Mouse (Mus musculus) hindbrain, embryonic 12.5 days (tissue): Measurements from ENCODE around the gene Gm13288. TPM values are rescaled to one million over a fixed set of nuclear protein-coding genes. Genes with fewer than 3 reads are reported as not detected.
"Not testable (repeated sequence)": the region's sequence is repeated elsewhere in the genome, so short reads cannot be mapped to it uniquely, and the experiment has no call there.

ENCODE experiments used
- ATAC-seq: fragments of 200-750 bp; cut with Nextera tagmentation; 2 replicates; pipeline ENCODE4 v1.8.0; 2017; ENCODE audit warnings: moderate TSS enrichment; ENCODE audit not compliant: low FRiP score
- H3K27ac ChIP-seq: fragments of 300-500 bp; sonication (generic); 2 replicates; pipeline ENCODE4 v1.5.1; 2016; ENCODE audit warnings: mild to moderate bottlenecking
- H3K27me3 ChIP-seq: fragments of 300-500 bp; sonication (generic); 2 replicates; pipeline ENCODE4 v1.6.1; 2016; ENCODE audit warnings: mild to moderate bottlenecking
- H3K36me3 ChIP-seq: fragments of 300-500 bp; sonication (generic); 2 replicates; pipeline ENCODE4 v1.6.1; 2016; ENCODE audit warnings: mild to moderate bottlenecking
- H3K4me1 ChIP-seq: fragments of 300-500 bp; sonication (generic); 2 replicates; pipeline ENCODE4 v1.6.1; 2016
- H3K4me2 ChIP-seq: fragments of 300-500 bp; sonication (generic); replicated peaks from 2 replicates; pipeline ENCODE4 v1.6.1; 2016; ENCODE audit warnings: mild to moderate bottlenecking
- H3K4me3 ChIP-seq: fragments of 300-500 bp; sonication (generic); 2 replicates; pipeline ENCODE4 v1.5.1; 2016; ENCODE audit warnings: mild to moderate bottlenecking
- H3K9ac ChIP-seq: fragments of 300-500 bp; sonication (generic); 2 replicates; pipeline ENCODE4 v1.6.1; 2016; ENCODE audit warnings: mild to moderate bottlenecking, moderate library complexity
- H3K9me3 ChIP-seq: fragments of 300-500 bp; sonication (generic); replicated peaks from 2 replicates; pipeline ENCODE4 v1.6.1; 2016; ENCODE audit warnings: mild to moderate bottlenecking
- WGBS: fragments of 180-500 bp; shearing (Covaris S2); methylation state at CpG from one replicate; pipeline ENCODE4 v1.1.7; 2016; 5-methylcytosine and 5-hydroxymethylcytosine counted together
- polyA plus RNA-seq: library from polyadenylated mRNA; unstranded; fragments of >200 nt; fragmentation: Nextera tagmentation; extraction: Ambion mirVana; gene quantifications from 2 replicates; pipeline ENCODE4 v1.2.1, GENCODE M21; 2016

Gm13288 gene
- polyA plus RNA-seq = not detected in 2 replicates

DNA sequence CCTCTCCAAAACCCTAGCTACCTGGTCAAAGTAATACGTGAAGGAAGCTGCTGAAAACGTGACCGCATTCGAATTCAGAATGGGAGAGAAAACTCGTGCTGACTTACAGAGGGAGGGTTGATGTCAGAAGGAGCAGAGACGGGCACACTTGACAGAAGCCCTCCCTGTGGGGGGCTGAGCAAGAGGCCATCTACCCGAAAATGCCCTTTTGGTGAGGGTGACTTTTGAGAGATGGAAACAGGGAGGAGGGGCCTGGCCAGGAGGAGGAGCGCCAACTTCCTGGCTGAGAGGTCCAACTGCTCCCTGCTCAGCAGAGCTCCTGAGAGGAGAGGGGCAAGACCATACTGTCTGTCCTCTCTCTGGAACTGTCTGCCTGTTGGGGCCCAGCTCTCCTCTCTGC lies at the start of gene Gm13288:
Gene Gm13288, plus strand, starts transcription at position 301 of the 400 bp plus-strand sequence.
- not testable (repeated sequence) for H3K9ac ChIP-seq, H3K27ac ChIP-seq, H3K4me3 ChIP-seq, H3K4me1 ChIP-seq, ATAC-seq, H3K27me3 ChIP-seq, H3K9me3 ChIP-seq, H3K36me3 ChIP-seq
- WGBS = no CpG with 5 or more reads among the region's 8 CpGs
- peak within 1 kb of the TSS; percentile 43 for H3K4me2 ChIP-seq

DNA sequence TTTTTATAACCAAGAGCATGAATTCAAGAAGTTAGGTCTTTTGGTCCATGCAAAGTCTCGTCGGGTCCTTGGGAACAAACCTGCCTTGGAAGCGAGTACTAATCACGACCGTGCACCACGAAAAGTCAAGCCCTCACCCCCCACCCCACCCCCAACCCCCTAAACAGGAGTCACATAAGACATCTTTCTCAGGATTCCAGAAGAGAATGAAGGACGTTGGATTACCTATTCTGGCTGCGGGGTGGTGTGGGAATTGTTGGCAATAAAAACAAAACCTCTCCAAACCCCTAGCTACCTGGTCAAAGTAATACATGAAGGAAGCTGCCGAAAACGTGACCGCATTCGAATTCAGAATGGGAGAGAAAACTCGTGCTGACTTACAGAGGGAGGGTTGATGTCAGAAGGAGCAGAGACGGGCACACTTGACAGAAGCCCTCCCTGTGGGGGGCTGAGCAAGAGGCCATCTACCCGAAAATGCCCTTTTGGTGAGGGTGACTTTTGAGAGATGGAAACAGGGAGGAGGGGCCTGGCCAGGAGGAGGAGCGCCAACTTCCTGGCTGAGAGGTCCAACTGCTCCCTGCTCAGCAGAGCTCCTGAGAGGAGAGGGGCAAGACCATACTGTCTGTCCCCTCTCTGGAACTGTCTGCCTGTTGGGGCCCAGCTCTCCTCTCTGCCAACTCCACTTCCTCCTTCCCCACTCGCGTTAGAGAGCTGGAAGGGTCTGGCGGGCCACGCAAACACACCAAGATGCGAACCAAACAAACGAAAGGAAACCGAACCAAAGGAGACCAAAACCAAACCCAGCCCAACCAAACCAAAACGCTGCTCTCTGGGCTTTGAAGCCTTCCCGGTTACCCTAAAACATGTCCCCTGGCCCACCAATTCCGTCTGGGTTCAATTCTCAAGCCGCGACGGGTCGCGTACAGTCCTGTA lies 48.5 kb upstream of the Gm13288 start:
- not testable (repeated sequence) for H3K4me1 ChIP-seq, H3K27me3 ChIP-seq, ATAC-seq, H3K9me3 ChIP-seq, H3K36me3 ChIP-seq
- H3K9ac ChIP-seq = peak overlapping the region; percentile 63
- 12% methylated on average over 29 of the region's 31 CpGs for WGBS
- H3K27ac ChIP-seq = peak overlapping the region; percentile 80
- H3K4me2 ChIP-seq = peak overlapping the region; percentile 83
- peak overlapping the region; percentile 42 for H3K4me3 ChIP-seq

DNA sequence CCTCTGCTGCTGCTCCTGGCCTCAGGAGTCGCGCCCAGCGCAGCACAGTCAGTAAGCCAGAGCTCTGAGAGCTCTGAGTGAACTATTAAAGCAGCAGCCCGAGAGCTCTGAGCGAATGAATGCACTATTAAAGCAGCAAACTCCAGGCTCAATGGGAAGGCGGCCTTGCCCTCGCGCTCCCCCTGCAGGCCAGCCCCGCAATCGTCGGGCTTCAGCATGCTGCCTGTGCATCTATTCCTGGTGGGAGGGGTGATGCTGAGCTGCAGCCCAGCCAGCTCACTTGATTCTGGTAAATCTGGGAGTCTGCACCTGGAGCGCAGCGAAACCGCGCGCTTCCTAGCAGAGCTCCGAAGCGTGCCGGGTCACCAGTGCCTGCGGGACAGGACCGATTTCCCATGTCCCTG lies 47.7 kb upstream of the Gm13288 start:
- H3K4me1 ChIP-seq, H3K27me3 ChIP-seq, H3K9me3 ChIP-seq, H3K36me3 ChIP-seq: not testable (repeated sequence)
- peak overlapping the region; percentile 80 for H3K27ac ChIP-seq
- peak overlapping the region; percentile 83 for H3K4me2 ChIP-seq
- H3K4me3 ChIP-seq = peak overlapping the region; percentile 42
- WGBS = 0% methylated on average over 21 of the region's 21 CpGs
- peak overlapping the region; percentile 63; the same call in 1 of the 2 replicates for H3K9ac ChIP-seq
- peak; percentile 100 for ATAC-seq

DNA sequence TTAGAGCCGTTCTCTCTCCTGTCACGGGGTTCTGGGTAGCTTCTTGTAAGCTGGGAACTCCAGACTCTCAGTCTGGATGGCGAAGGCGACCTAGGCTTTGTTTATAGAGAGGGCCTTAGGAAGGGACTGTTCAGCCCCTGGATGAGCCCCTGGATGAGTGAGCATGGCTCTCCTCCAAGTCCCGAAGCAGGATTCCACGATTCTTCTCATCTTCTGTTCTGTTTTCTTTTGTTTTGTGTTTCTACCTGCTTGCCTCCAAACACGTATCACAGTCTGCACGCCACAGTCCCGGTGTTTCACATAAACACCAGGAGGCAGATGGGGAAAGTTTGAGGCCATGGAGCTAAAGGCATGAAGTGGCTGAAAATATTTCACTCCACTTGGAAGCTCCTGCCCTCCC lies 46.6 kb upstream of the Gm13288 start:
- not testable (repeated sequence) for H3K4me1 ChIP-seq, H3K4me3 ChIP-seq, H3K27ac ChIP-seq, H3K36me3 ChIP-seq, H3K27me3 ChIP-seq, H3K9ac ChIP-seq, H3K4me2 ChIP-seq, H3K9me3 ChIP-seq, ATAC-seq
- 89% methylated on average over 9 of the region's 9 CpGs for WGBS

DNA sequence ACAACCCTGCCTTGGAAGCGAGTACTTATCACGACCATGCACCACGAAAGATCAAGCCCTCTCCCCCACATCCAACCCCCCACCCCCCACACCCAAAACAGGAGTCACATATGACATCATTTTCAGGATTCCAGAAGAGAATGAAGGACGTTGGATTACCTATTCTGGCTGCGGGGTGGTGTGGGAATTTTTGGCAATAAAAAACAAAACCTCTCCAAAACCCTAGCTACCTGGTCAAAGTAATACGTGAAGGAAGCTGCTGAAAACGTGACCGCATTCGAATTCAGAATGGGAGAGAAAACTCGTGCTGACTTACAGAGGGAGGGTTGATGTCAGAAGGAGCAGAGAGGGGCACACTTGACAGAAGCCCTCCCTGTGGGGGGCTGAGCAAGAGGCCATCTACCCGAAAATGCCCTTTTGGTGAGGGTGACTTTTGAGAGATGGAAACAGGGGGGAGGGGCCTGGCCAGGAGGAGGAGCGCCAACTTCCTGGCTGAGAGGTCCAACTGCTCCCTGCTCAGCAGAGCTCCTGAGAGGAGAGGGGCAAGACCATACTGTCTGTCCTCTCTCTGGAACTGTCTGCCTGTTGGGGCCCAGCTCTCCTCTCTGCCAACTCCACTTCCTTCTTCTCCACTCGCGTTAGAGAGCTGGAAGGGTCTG lies 45.6 kb upstream of the Gm13288 start, which contains the start of gene Gm13283:
Gene Gm13283, plus strand, starts transcription at position 510 of the 659 bp plus-strand sequence.
- not testable (repeated sequence) for H3K4me1 ChIP-seq, ATAC-seq, H3K27me3 ChIP-seq, H3K9me3 ChIP-seq, H3K36me3 ChIP-seq, H3K9ac ChIP-seq, H3K27ac ChIP-seq
- H3K4me3 ChIP-seq = peak within 1 kb of the TSS; percentile 32
- peak within 1 kb of the TSS; percentile 52 for H3K4me2 ChIP-seq
- 22% methylated on average over 11 of the region's 14 CpGs for WGBS

DNA sequence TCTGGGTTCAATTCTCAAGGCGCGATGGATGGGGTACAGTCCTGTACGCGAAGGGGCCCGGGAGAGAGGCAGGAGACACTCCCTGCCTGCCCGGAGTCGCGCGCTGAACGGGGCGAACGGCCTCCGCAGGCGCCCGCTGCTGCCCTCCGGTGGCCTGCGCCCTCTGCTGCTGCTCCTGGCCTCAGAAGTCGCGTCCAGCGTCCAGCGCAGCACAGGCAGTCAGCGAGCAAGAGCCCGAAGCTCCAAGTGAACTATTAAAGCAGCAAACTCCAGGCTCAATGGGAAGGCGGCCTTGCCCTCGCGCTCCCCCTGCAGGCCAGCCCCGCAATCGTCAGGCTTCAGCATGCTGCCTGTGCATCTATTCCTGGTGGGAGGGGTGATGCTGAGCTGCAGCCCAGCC lies 44.9 kb upstream of the Gm13288 start:
- not testable (repeated sequence) for ATAC-seq, H3K4me1 ChIP-seq, H3K27me3 ChIP-seq, H3K36me3 ChIP-seq, H3K9me3 ChIP-seq, H3K27ac ChIP-seq, H3K9ac ChIP-seq
- Histone ChIP-seq H3K4me2 (peak overlapping the region; percentile 52), H3K4me3 (peak overlapping the region; percentile 32)
- WGBS = under 1% methylated on average over 23 of the region's 28 CpGs

DNA sequence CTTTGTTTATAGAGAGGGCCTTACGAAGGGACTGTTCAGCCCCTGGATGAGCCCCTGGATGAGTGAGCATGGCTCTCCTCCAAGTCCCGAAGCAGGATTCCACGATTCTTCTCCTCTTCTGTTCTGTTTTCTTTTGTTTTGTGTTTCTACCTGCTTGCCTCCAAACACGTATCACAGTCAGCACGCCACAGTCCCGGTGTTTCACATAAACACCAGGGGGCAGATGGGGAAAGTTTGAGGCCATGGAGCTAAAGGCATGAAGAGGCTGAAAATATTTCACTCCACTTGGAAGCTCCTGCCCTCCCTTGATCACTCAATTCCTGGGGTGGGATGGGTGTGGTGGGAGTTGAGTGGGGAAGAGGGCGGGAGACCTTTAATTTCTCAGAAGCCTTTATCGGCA lies 43.6 kb upstream of the Gm13288 start:
- H3K4me3 ChIP-seq, H3K27ac ChIP-seq, H3K4me2 ChIP-seq, H3K27me3 ChIP-seq, H3K9ac ChIP-seq, H3K36me3 ChIP-seq, H3K9me3 ChIP-seq, ATAC-seq, H3K4me1 ChIP-seq: not testable (repeated sequence)
- 63% methylated on average over 6 of the region's 8 CpGs for WGBS

DNA sequence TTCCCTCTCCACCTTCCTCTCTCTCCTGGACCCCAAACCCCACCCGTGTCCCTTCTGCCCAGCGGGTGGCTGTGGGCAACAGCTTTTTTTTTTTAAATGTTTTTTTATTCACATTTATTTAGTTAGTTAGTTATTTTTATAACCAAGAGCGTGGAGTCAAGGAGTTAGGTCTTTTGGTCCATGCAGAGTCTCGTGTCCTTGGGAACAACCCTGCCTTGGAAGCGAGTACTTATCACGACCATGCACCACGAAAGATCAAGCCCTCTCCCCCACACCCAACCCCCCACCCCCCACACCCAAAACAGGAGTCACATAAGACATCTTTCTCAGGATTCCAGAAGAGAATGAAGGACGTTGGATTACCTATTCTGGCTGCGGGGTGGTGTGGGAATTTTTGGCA lies 43.0 kb upstream of the Gm13288 start:
- ATAC-seq, H3K27me3 ChIP-seq, H3K27ac ChIP-seq, H3K4me3 ChIP-seq, H3K9me3 ChIP-seq, H3K9ac ChIP-seq, H3K4me2 ChIP-seq, H3K4me1 ChIP-seq, H3K36me3 ChIP-seq: not testable (repeated sequence)
- 54% methylated on average over 9 of the region's 9 CpGs for WGBS

DNA sequence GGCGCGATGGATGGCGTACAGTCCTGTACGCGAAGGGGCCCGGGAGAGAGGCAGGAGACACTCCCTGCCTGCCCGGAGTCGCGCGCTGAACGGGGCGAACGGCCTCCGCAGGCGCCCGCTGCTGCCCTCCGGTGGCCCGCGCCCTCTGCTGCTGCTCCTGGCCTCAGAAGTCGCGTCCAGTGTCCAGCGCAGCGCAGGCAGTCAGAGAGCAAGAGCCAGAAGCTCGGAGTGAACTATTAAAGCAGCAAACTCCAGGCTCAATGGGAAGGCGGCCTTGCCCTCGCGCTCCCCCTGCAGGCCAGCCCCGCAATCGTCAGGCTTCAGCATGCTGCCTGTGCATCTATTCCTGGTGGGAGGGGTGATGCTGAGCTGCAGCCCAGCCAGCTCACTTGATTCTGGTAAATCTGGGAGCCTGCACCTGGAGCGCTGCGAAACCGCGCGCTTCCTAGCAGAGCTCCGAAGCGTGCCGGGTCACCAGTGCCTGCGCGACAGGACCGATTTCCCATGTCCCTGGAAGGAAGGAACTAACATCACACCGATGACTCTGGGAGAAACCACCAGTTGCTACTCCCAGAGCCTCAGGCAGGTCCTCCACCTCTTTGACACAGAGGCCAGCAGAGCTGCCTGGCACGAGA lies 41.8 kb upstream of the Gm13288 start:
- H3K36me3 ChIP-seq, ATAC-seq, H3K27ac ChIP-seq, H3K4me1 ChIP-seq, H3K9me3 ChIP-seq, H3K9ac ChIP-seq, H3K27me3 ChIP-seq: not testable (repeated sequence)
- WGBS = 3% methylated on average over 32 of the region's 42 CpGs
- peak overlapping the region; percentile 56 for H3K4me2 ChIP-seq
- H3K4me3 ChIP-seq = peak overlapping the region; percentile 30

DNA sequence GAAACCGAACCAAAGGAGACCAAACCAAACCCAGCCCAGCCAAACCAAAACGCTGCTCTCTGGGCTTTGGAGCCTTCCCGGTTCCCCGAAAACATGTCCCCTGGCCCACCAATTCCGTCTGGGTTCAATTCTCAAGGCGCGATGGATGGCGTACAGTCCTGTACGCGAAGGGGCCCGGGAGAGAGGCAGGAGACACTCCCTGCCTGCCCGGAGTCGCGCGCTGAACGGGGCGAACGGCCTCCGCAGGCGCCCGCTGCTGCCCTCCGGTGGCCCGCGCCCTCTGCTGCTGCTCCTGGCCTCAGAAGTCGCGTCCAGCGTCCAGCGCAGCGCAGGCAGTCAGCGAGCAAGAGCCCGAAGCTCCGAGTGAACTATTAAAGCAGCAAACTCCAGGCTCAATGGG lies 31.8 kb upstream of the Gm13288 start, which contains the start of gene Gm13290:
Gene Gm13290, plus strand, starts transcription at position 301 of the 400 bp plus-strand sequence.
- not testable (repeated sequence) for H3K4me2 ChIP-seq, H3K9me3 ChIP-seq

DNA sequence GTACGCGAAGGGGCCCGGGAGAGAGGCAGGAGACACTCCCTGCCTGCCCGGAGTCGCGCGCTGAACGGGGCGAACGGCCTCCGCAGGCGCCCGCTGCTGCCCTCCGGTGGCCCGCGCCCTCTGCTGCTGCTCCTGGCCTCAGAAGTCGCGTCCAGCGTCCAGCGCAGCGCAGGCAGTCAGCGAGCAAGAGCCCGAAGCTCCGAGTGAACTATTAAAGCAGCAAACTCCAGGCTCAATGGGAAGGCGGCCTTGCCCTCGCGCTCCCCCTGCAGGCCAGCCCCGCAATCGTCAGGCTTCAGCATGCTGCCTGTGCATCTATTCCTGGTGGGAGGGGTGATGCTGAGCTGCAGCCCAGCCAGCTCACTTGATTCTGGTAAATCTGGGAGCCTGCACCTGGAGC lies 28.7 kb upstream of the Gm13288 start, which contains the start of gene Gm13289:
Gene Gm13289, plus strand, starts transcription at position 301 of the 400 bp plus-strand sequence.
- not testable (repeated sequence) for H3K4me3 ChIP-seq, H3K9me3 ChIP-seq, H3K27ac ChIP-seq, H3K27me3 ChIP-seq, H3K36me3 ChIP-seq, H3K4me1 ChIP-seq, ATAC-seq, H3K9ac ChIP-seq, H3K4me2 ChIP-seq
- WGBS = no CpG with 5 or more reads among the region's 29 CpGs

More for the DNA sequence above, 31.8 kb upstream of the Gm13288 start, which contains the start of gene Gm13290:
- not testable (repeated sequence) for H3K27ac ChIP-seq, ATAC-seq, H3K36me3 ChIP-seq, H3K27me3 ChIP-seq, H3K4me3 ChIP-seq, H3K9ac ChIP-seq, H3K4me1 ChIP-seq
- WGBS = no CpG with 5 or more reads among the region's 32 CpGs

DNA sequence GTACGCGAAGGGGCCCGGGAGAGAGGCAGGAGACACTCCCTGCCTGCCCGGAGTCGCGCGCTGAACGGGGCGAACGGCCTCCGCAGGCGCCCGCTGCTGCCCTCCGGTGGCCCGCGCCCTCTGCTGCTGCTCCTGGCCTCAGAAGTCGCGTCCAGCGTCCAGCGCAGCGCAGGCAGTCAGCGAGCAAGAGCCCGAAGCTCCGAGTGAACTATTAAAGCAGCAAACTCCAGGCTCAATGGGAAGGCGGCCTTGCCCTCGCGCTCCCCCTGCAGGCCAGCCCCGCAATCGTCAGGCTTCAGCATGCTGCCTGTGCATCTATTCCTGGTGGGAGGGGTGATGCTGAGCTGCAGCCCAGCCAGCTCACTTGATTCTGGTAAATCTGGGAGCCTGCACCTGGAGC lies 25.8 kb upstream of the Gm13288 start, which contains the start of gene Gm13272:
Gene Gm13272, plus strand, starts transcription at position 301 of the 400 bp plus-strand sequence.
- no CpG with 5 or more reads among the region's 29 CpGs for WGBS
- not testable (repeated sequence) for H3K9me3 ChIP-seq, H3K4me3 ChIP-seq, H3K27ac ChIP-seq, H3K4me1 ChIP-seq, ATAC-seq, H3K36me3 ChIP-seq, H3K4me2 ChIP-seq, H3K9ac ChIP-seq, H3K27me3 ChIP-seq
